Mouse (Mus musculus): ENCODE results near the gene Col27a1. TPM values are rescaled to one million over a fixed set of nuclear protein-coding genes. Genes with fewer than 3 reads are reported as not detected.
A peak's percentile ranks its signal among the peaks of the same experiment; 100 is the strongest.

The Col27a1 gene
- polyA plus RNA-seq, 1 experiment from 2014 or later = 20.5 TPM

DNA sequence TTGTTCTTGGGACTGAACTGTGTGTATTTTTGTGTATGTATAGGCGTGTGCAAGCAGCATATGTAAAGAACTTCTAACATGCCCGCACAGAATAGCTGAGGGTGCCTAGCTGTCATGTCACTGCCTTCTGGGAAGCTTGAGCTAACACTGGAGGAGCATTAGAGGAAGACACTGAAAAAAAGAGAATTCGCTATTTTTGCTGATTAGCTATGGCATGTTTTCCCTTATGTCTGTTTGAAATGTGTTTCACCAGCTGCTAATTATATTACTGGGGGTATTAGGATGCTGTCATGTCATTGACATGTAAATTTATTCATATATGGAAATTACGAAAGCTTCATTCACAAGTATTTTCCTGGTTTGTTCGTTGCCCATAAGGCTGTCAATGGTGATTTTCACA, 24.9 kb downstream of the Col27a1 start:
- H3K4me2 ChIP-seq = no peak overlapping the region

DNA sequence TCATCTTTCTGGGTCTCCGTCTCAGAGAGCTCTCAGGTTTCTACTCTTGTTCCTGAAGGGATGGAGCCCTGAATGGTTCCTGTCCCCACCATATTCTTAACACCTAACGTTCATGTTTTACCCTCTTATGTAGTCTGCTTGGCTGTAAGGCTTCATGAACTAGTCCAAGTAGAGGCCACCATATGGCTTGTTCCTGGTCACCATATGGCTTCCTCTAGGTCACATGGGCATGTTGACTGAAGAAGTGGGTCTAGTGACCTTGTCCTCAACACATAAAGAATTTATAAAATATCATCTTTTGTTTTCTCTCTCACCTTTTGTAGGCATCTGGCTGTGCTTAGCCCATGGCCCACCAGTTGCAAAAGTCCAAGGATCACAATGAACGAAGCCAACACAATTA, 27.2 kb downstream of the Col27a1 start:
- Histone ChIP-seq H3K27me3 (no peaks in the 10 kb centered on the region), H3K4me3 (replicated peaks) (no peak overlapping the region), H3K4me1 (replicated peaks) (peaks cover 23% of the 10 kb centered on the region), H3K27ac (no peak overlapping the region), H3K36me3 (peaks cover 68% of the 10 kb centered on the region), H3K9me3 (peaks cover 4% of the 10 kb centered on the region; the same call in 1 of the 2 replicates), H3K9ac (replicated peaks) (no peak overlapping the region), H3K4me2 (no peak overlapping the region)
- no peak for ATAC-seq (ENCODE audit: insufficient number of reproducible peaks, insufficient read depth, low FRiP score, low TSS enrichment, low read depth)
- 96% methylated on average over 3 of the region's 3 CpGs for WGBS

More for the DNA sequence above, 24.9 kb downstream of the Col27a1 start:
- Histone ChIP-seq H3K36me3 (peaks cover 65% of the 10 kb centered on the region), H3K27me3 (no peaks in the 10 kb centered on the region), H3K9ac (replicated peaks) (no peak overlapping the region), H3K9me3 (peaks cover 4% of the 10 kb centered on the region; the same call in 1 of the 2 replicates), H3K4me1 (replicated peaks) (peaks cover 24% of the 10 kb centered on the region), H3K27ac (peak overlapping the region; percentile 17; the same call in 1 of the 2 replicates), H3K4me3 (replicated peaks) (no peak overlapping the region)
- 92% methylated on average over 5 of the region's 5 CpGs for WGBS
- ATAC-seq (ENCODE audit: insufficient number of reproducible peaks, insufficient read depth, low FRiP score, low TSS enrichment, low read depth) = no peak

DNA sequence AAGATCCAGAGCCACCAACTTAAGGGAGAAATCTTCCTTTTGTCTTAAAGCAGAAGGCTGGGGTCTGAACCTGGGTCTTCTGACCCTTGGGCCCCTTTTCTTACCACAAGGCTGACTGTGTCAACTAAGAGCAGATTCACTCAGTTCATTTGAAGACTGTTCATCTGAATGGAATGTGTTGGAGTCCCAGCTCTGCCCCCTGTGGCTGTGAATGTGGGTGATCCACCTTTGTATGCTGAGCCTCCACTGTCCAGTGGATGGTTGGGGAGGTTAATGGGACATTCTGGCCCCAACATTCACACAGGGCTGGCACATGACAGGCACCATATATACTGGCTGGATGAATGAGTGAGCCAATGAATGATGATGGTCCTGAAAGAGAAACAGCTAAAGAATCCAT, 34.2 kb downstream of the Col27a1 start:
- Histone ChIP-seq H3K9ac (replicated peaks) (no peak overlapping the region), H3K9me3 (no peaks in the 10 kb centered on the region), H3K4me1 (replicated peaks) (no peaks in the 10 kb centered on the region), H3K27ac (no peak overlapping the region), H3K4me3 (replicated peaks) (no peak overlapping the region), H3K27me3 (no peaks in the 10 kb centered on the region), H3K4me2 (no peak overlapping the region), H3K36me3 (peaks cover 76% of the 10 kb centered on the region)
- ATAC-seq (ENCODE audit: insufficient number of reproducible peaks, insufficient read depth, low FRiP score, low TSS enrichment, low read depth) = no peak

DNA sequence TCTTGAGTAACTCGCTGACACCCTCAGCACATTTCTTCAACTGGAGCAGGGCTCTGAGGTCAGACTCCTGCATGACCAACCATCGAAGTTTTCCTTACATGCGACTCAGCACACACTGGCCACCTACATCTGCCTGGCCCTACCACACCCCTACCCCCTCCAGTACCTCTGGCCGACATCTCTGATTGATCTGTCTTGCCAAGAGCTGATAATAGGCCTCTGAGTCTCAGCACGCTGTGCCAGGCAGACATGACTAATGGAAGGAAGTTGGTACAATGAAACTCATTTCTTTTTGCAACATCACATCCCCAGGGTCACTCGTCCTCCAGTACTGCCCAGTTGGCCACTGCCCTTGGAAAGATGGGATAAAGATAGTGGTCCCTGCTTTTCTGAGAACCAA, 35.1 kb downstream of the Col27a1 start:
- no peak overlapping the region for H3K27ac ChIP-seq
- no peaks in the 10 kb centered on the region for H3K9me3 ChIP-seq
- no peak for ATAC-seq (ENCODE audit: insufficient number of reproducible peaks, insufficient read depth, low FRiP score, low TSS enrichment, low read depth)
- no peaks in the 10 kb centered on the region for H3K4me1 ChIP-seq (replicated peaks)
- no peak overlapping the region for H3K9ac ChIP-seq (replicated peaks)
- no peak overlapping the region for H3K4me2 ChIP-seq
- H3K27me3 ChIP-seq = no peaks in the 10 kb centered on the region
- H3K4me3 ChIP-seq (replicated peaks) = no peak overlapping the region
- H3K36me3 ChIP-seq = peaks cover 76% of the 10 kb centered on the region
- WGBS = 71% methylated on average over 6 of the region's 6 CpGs

DNA sequence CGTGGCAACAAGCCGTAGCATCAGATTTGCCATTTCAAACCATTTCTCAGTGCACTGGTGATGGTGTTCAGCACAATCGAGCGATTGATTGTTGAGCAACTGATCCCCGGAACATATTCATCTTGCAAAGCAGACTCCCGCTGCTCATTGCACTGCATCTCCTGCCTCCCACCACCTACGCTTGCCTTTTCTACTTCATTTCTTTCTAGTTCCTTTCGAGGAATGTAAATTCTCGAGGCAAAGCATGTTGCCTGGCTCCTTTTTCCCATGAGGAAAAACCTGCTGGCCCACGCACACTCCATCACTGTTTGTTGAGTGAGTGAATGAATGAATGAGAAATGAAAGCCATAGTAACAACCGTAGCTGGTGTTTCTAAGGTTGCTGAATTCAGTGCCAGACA, 38.0 kb downstream of the Col27a1 start:
- no peak overlapping the region for H3K9ac ChIP-seq (replicated peaks)
- ATAC-seq (ENCODE audit: insufficient number of reproducible peaks, insufficient read depth, low FRiP score, low TSS enrichment, low read depth) = no peak
- H3K36me3 ChIP-seq = peaks cover 75% of the 10 kb centered on the region
- WGBS = 89% methylated on average over 11 of the region's 11 CpGs
- no peak overlapping the region for H3K4me2 ChIP-seq
- no peaks in the 10 kb centered on the region for H3K4me1 ChIP-seq (replicated peaks)
- no peaks in the 10 kb centered on the region for H3K9me3 ChIP-seq
- no peaks in the 10 kb centered on the region for H3K27me3 ChIP-seq
- H3K4me3 ChIP-seq (replicated peaks) = no peak overlapping the region
- no peak overlapping the region for H3K27ac ChIP-seq

DNA sequence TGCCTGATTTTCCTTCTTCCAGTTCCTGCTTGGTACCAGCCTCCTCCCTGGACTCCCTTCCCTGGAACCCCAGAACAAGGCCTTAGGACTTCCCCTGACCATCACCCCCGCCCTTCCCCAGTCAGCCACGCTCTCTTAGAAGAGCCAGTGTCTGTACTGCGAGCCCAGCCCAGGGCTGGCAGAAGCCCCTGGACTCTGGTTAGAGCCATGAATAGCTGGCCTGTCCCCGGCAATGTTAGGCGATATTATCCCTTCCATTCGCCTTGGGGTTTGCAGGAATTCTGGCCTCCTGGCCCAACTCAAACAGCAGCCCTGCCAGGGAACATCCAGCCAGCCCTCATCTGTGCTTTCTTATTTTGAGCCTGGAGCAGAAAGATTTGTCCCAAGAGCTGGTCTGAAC, 39.9 kb downstream of the Col27a1 start:
- Histone ChIP-seq H3K27ac (no peak overlapping the region), H3K4me2 (no peak overlapping the region), H3K4me3 (replicated peaks) (no peak overlapping the region), H3K36me3 (peaks cover 81% of the 10 kb centered on the region), H3K4me1 (replicated peaks) (no peaks in the 10 kb centered on the region), H3K9ac (replicated peaks) (no peak overlapping the region), H3K9me3 (no peaks in the 10 kb centered on the region), H3K27me3 (no peaks in the 10 kb centered on the region)
- WGBS = 87% methylated on average over 6 of the region's 6 CpGs
- ATAC-seq (ENCODE audit: insufficient number of reproducible peaks, insufficient read depth, low FRiP score, low TSS enrichment, low read depth) = no peak

DNA sequence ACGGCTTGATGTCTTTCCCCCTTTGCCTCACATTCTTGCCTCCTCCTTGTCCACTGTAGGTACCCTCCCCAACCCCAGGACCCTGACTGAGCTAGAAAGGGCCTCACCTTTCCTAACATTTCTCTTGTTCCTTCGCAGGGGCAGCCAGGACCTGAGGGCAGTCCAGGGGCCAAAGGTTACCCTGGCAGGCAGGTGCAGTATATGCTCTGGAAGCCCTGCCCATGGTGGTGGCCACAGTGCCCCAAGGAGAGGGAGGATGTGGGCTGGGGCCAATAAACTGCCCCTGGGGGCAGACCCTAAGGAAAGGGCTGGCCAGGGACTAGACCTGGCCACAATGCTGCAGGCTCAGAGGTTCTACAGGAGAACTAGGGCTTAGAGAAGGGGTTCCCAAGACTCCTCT, 40.3 kb downstream of the Col27a1 start:
- Histone ChIP-seq H3K36me3 (peaks cover 80% of the 10 kb centered on the region), H3K4me2 (no peak overlapping the region), H3K9ac (replicated peaks) (no peak overlapping the region), H3K4me1 (replicated peaks) (no peaks in the 10 kb centered on the region), H3K9me3 (no peaks in the 10 kb centered on the region), H3K27ac (no peak overlapping the region), H3K4me3 (replicated peaks) (no peak overlapping the region), H3K27me3 (no peaks in the 10 kb centered on the region)
- WGBS = 87% methylated on average over 2 of the region's 2 CpGs
- no peak for ATAC-seq (ENCODE audit: insufficient number of reproducible peaks, insufficient read depth, low FRiP score, low TSS enrichment, low read depth)

DNA sequence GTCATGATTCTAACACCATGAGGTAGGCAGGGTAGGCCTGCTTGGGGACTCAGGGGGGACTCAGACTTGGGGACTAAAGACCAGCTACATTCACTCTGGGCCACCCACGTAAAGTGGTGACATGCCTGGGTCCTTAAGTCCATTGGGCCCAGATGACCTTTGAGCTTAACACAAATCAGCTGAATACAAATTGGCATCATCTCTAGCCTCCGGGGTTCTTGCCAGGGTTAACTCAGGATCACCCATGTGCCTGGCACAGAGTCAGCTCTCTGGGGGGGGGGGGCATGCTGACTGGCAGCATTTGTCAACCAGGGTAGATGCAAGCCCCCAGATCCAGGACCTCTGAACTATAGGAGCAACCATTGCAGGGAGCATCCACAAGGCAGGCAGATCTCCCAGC, 42.6 kb downstream of the Col27a1 start:
- H3K9me3 ChIP-seq = no peaks in the 10 kb centered on the region
- H3K27ac ChIP-seq = no peak overlapping the region
- 84% methylated on average over 2 of the region's 2 CpGs for WGBS
- H3K4me1 ChIP-seq (replicated peaks) = no peaks in the 10 kb centered on the region; the same call in 1 of the 2 replicates
- H3K4me2 ChIP-seq = no peak overlapping the region
- ATAC-seq (ENCODE audit: insufficient number of reproducible peaks, insufficient read depth, low FRiP score, low TSS enrichment, low read depth) = no peak
- H3K27me3 ChIP-seq = no peaks in the 10 kb centered on the region
- peaks cover 95% of the 10 kb centered on the region for H3K36me3 ChIP-seq
- no peak overlapping the region for H3K4me3 ChIP-seq (replicated peaks)
- H3K9ac ChIP-seq (replicated peaks) = no peak overlapping the region

DNA sequence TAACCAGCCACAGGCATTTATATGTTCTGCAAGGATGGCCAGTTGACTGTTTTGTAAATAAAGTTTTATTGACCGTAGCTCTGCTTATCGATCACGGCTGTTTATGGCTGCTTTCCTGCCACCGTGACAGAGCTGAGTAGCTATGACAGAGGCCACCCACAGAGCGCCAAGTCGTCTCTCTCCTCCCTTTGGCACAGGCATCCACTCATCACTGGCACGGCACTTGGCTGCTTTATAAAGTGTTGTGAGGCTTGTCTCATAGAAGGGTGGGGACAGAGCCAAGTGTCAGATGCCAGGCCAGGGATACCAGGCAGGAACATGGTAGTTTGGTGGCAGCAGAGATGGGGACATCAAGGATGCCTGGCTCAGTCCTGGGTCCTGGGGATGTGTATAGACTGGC, 43.5 kb downstream of the Col27a1 start:
- Histone ChIP-seq H3K4me3 (replicated peaks) (no peak overlapping the region), H3K27ac (no peak overlapping the region), H3K4me1 (replicated peaks) (peaks cover 6% of the 10 kb centered on the region), H3K9me3 (no peaks in the 10 kb centered on the region), H3K36me3 (peaks cover 91% of the 10 kb centered on the region), H3K27me3 (no peaks in the 10 kb centered on the region), H3K4me2 (no peak overlapping the region), H3K9ac (replicated peaks) (no peak overlapping the region)
- WGBS = 47% methylated on average over 7 of the region's 7 CpGs
- ATAC-seq (ENCODE audit: insufficient number of reproducible peaks, insufficient read depth, low FRiP score, low TSS enrichment, low read depth) = no peak

DNA sequence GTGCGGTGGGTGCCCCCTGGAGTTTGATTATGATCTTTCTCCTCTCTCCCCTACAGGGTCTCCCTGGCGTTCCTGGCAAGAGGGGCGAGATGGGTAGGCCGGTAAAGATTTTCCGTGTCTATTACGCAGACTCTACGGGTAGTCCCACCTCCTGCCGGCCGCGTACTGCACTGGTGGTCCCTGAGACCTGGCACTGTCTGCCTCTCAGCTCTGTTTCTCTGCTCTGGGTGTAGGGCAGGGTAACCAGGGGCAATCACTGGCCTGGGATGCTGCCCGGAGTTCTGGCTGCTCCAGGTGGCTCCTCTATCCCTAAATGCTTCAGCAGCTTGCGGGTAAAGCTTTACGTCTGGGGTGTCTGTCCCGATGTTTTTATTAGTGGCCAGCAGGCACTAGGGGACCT, 44.3 kb downstream of the Col27a1 start:
- Histone ChIP-seq H3K4me2 (no peak overlapping the region), H3K4me1 (replicated peaks) (peaks cover 13% of the 10 kb centered on the region), H3K4me3 (replicated peaks) (no peak overlapping the region), H3K27ac (no peak overlapping the region), H3K27me3 (no peaks in the 10 kb centered on the region), H3K36me3 (peaks cover 83% of the 10 kb centered on the region), H3K9me3 (no peaks in the 10 kb centered on the region), H3K9ac (replicated peaks) (no peak overlapping the region)
- WGBS = 89% methylated on average over 14 of the region's 14 CpGs
- no peak for ATAC-seq (ENCODE audit: insufficient number of reproducible peaks, insufficient read depth, low FRiP score, low TSS enrichment, low read depth)

DNA sequence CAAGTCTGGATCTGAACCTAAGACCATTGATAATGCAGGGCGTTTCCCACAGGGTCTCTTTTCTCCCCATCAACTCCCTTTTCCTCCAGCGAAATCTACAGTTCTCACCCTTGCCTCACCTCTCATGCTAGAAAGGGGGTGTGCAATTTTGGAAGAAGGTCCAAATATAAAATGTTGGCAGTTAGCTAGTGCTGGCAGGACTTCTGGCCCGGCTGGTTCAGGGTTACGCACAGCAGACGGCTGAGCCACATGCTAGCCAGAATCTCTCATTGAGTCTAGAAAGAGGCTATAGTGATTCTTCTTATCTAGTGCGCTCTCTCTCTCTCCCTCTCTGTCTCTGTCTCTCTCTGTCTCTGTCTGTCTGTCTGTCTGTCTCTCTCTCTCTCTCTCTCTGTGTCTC, 45.3 kb downstream of the Col27a1 start:
- Histone ChIP-seq H3K27me3 (no peaks in the 10 kb centered on the region), H3K4me2 (no peak overlapping the region), H3K9me3 (no peaks in the 10 kb centered on the region), H3K27ac (no peak overlapping the region), H3K36me3 (peaks cover 80% of the 10 kb centered on the region), H3K4me1 (replicated peaks) (peaks cover 16% of the 10 kb centered on the region), H3K9ac (replicated peaks) (no peak overlapping the region), H3K4me3 (replicated peaks) (no peak overlapping the region)
- 93% methylated on average over 6 of the region's 6 CpGs for WGBS
- no peak for ATAC-seq (ENCODE audit: insufficient number of reproducible peaks, insufficient read depth, low FRiP score, low TSS enrichment, low read depth)

DNA sequence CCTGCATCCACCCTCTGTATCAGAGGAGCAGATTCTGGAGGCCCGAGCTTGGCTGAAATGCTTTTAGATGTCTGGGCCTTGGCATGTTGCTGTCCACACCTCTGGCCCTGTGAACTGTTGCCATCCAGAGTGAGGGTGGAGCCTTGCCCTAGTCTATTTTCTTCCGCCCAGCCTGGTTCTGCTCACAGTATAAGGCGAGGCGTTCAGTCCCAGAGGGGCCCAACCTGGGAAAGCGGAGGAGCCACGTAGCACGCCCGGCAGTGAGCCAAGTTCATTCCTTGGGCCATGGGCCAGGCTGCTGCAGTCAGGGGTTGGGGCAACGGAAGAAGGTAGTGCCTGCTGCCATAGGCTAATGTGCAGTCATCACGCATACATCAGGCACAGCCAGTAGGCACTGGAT, 46.7 kb downstream of the Col27a1 start:
- no peak for ATAC-seq (ENCODE audit: insufficient number of reproducible peaks, insufficient read depth, low FRiP score, low TSS enrichment, low read depth)
- Histone ChIP-seq H3K4me2 (no peak overlapping the region), H3K36me3 (peaks cover 81% of the 10 kb centered on the region), H3K27me3 (no peaks in the 10 kb centered on the region), H3K4me1 (replicated peaks) (peaks cover 16% of the 10 kb centered on the region), H3K9me3 (no peaks in the 10 kb centered on the region), H3K9ac (replicated peaks) (no peak overlapping the region), H3K4me3 (replicated peaks) (no peak overlapping the region), H3K27ac (no peak overlapping the region)
- WGBS = 89% methylated on average over 10 of the region's 10 CpGs

All from limb, embryonic 12.5 days (tissue).